Mouse (Mus musculus): Measurements from ENCODE around the gene Eepd1. TPM values are rescaled to one million over a fixed set of nuclear protein-coding genes. Genes with fewer than 3 reads are reported as not detected.

Eepd1 gene
- 7.4 TPM for polyA plus RNA-seq (2014; fragmentation: Illumina TruSeq; extraction: RNeasy Lipid Tissue Mini Kit (QIAGEN cat#74804); ENCODE audit: insufficient read depth, low read depth, low replicate concordance)

DNA sequence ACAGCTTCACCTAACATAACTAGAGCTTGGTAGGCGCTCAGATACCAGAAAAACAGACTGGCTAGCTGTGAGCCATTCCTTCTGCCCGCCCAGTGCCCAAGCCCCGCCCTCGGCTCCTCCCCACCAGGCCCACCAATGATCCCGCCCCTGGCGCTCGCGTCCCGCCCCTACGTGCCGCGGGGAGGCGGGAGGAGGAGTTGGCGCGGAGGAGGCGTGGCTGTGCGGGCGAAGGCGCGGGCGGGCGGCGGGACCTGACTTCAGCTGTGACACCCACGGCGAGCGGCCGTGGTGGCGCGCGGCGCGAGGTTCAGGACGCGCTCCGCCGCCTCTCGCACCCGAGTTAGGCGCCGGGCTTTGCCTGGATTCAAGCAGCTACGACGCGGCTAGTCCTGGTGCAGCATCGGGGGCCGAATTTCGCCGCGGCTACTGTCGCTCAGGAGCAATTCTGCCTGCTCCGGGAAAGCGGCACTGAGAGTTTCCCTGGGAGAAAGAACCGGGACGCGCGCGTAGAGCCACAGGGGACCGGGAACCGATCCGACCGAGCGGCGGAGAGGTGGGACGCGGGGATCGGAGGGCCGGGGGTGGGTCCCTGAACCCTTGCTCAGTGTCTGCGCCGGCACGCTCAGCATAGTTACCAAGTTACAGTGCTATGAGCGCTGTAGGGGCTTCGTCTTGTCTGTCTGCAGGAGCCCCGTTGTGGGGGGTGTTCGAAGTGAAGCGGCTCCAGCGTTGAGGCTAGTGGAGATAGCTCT, at the start of gene Eepd1:
TSS of gene Eepd1 (plus strand) at position 204 of the 752 bp plus-strand sequence.

Other genes with a start within 250 kb of the Eepd1 start
- 121 TPM for gene Sept7, start 229.1 kb upstream of the Eepd1 start, polyA plus RNA-seq (2014; fragmentation: Illumina TruSeq; extraction: RNeasy Lipid Tissue Mini Kit (QIAGEN cat#74804); ENCODE audit: insufficient read depth, low read depth, low replicate concordance)

Data from lung, adult 10 weeks (tissue).